Mouse (Mus musculus): Measurements from ENCODE around the gene Zfp160.
A peak's percentile ranks its signal among the peaks of the same experiment; 100 is the strongest.
"Not testable (repeated sequence)": the region's sequence is repeated elsewhere in the genome, so short reads cannot be mapped to it uniquely, and the experiment has no call there.

The Zfp160 gene

DNA sequence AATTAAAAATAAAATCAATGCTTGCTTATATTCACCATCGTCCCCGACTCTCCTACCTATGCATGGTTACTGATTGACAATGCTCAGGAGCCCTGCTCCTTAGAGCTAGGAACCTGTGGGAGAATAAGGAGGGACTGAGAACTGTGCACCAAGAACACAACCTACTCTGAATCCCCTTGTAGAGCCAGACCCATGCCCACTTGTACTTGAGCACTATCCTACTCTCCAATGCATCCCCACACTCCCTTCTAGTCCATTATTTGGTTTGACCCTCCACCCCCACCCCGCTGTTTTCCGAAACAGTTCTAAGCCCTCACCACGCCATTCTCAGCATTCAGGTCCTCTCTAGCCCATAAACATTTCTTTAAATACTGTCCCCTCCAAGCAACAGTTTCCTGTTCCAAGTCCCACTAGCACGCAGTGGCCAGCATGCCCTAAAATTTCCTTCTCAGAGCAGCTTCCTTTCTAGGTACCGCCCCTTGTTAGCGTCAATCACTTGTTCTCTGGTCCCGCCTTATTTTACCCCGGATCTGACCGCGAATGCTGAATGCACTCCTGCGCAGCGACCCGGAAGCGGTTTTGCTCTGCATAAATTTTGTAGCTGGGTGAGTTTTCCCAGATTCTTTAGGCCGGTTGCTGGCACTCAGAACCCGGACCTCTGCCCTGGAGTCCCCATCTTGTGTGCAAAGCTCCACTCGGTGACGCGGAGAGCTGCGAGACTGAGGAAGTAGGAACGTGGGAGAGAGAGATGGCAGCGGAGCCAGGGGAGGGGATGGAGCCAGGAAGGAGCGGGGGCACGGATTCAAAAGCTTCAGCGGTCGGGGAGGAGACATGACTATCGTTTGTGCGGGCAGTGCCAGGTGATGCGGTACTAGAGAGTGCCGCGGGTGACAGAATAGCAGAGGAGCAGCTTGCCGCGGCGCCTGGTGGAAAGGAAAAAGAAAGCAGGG, at the start of gene Zfp160:
Gene Zfp160 (plus strand): TSS at position 522 of the 950 bp plus-strand sequence.
- peak; percentile 73 to 77 for DNase-seq (ENCODE audit: low spot score in 2 of 2)

- DNase-seq (ENCODE audit: low spot score in 2 of 2) = no peak
Measured at GRCm38 (mm10) chr17:20960386-20960785, 48.3 kb upstream of the Zfp160 start.

- no peak for DNase-seq (ENCODE audit: low spot score in 2 of 2)
Measured at GRCm38 (mm10) chr17:20965421-20965820, 43.3 kb upstream of the Zfp160 start.

DNA sequence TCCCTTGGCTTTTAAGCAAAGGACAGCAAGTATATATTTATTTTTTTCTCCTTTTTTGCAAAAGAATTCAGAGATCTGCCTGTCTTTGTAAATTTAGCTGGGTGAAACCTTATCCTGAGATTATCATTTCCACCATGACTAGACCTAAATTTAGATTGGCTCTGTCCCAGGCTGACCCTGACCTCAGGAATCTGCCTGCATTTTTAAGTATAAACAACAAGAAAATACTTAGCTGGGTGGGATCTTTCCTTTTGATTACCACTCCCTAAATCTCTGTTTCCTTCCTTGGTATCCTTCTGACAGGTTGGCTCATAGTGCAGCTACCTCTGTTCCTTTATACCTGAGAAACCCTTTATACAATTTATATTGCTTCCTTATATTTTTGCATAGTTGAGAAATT, 42.0 kb upstream of the Zfp160 start:
- no peak for DNase-seq (ENCODE audit: low spot score in 2 of 2)

GRCm38 (mm10) chr17:20993716-20994115, 15.0 kb upstream of the Zfp160 start:
- DNase-seq (ENCODE audit: low spot score in 2 of 2) = no peak

GRCm38 (mm10) chr17:20996364-20996763, 12.3 kb upstream of the Zfp160 start, which contains the start of gene Vmn1r233:
Gene Vmn1r233, minus strand, starts transcription at chr17:20996464.
- DNase-seq (ENCODE audit: low spot score in 2 of 2) = no peak

- no peak for DNase-seq (ENCODE audit: low spot score in 2 of 2)
Measured at GRCm38 (mm10) chr17:21009726-21010125, 1.0 kb downstream of the Zfp160 start.

DNA sequence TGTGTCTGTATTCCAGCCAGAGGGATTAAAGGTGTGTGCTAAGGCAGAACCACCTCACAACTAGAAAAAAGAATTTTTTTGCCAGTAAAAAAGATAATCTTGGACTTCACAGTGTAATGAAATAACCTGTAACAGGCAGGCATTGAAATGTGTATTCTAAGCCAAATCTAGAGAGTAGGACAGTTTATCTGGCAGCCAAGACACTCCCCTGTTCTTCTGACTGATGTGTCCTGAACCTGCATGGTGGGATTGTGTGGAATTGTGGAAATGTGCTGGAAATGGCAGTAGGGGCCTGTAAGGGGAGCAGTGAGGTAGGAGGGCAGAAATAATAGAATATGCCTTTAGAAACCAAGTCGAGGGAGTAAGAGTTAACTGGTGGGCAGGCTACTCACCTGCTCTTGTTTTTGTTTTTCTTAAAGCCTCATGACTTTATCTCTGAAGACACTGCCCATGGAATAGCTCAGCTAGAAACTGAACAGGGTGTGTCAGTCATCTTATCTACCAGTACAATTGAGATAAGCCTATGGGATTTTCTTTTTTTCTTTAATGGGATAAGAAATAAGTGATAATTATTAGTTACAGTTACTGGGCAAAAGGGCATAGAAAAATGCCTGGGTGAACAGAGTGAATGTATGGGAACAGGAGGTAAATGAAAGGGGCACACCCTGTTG, 9.8 kb downstream of the Zfp160 start:
- DNase-seq (ENCODE audit: low spot score in 2 of 2) = no peak

DNA sequence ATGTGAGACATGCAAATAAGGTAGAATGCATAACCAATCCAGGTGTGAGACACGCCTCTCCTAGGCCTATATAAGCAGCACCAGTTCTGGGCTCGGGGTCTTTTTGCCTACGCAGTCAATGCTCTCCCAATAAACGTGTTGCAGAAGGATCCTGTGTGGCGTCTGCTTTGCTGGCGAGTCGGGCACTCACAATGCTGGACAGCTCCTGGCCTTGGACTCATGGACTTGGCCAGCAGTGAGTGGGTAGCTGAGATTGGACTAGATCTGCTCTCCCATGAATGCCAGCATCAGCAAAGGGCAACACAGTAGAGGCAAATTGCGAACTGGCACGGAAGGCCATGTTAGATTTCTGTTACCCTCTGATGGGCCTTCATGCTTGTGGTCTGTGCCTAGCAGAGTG, 39.3 kb downstream of the Zfp160 start:
- not testable (repeated sequence) for DNase-seq (ENCODE audit: low spot score in 2 of 2)

- no peak for DNase-seq (ENCODE audit: low spot score in 2 of 2)
Measured at GRCm38 (mm10) chr17:21050901-21051300, 42.2 kb downstream of the Zfp160 start.

- DNase-seq (ENCODE audit: low spot score in 2 of 2) = not testable (repeated sequence)
Measured at GRCm38 (mm10) chr17:21051341-21051740, 42.6 kb downstream of the Zfp160 start.

DNA sequence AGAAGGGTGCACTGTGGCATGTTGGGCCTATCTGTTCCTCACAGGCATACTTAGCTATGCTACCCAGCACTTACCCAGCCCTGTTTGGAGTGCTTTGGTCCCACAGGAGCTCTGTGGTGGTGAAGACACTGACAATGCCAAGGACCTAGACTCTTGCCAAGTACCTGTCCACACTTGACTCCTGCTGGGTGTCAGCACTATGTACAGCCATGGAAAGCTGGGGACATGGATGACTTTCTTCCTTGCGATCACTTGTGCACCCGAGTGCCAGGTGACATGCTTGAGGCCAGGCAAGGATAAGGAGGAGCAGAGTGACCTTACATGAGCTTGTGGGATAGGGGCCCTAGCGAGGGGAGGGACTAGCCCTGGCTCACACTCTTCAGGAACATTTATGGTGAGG, 43.2 kb downstream of the Zfp160 start:
- not testable (repeated sequence) for DNase-seq (ENCODE audit: low spot score in 2 of 2)

DNA sequence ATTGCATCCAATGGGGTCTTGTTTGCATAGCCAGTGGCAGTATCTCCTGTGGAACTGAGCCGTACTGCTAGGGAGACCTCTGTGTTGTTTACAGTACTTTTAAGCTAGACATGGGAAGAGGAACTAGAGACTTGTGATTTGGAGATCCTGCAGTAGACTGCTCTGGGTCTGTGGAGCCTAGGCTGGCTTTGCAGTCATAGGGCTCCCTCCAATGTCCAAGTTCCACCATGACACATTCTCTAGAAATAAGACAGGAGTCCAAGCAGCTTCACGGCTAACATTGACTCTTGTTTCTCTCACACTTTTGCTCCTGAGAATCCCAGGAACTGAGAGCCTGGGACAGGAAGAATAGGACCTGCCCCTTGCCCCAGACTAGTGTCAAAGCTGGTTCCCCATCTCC, 44.6 kb downstream of the Zfp160 start:
- DNase-seq (ENCODE audit: low spot score in 2 of 2) = no peak

DNA sequence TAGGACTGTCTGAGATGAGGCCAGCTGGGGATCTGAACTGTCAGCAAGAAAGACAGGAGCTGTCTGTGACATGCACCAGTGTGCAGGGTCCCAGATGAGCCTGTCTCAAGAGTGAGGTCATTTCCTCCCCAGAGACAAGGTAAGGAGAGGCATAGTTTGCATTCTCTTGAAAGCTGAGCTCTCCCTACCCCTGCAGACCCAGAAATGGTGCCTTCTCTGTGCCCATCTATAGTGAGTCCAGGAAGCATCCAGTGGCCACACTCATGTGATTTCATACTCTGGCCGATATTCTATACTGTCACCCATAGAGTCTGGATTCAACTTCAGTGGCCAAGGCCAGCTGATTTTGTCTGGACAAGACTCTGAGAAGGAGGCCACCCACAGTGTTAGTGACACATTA, 46.4 kb downstream of the Zfp160 start:
- not testable (repeated sequence) for DNase-seq (ENCODE audit: low spot score in 2 of 2)

- no peak for DNase-seq (ENCODE audit: low spot score in 2 of 2)
Measured at GRCm38 (mm10) chr17:21065501-21065900, 56.8 kb downstream of the Zfp160 start.

- no peak for DNase-seq (ENCODE audit: low spot score in 2 of 2)
Measured at GRCm38 (mm10) chr17:21067036-21067435, 58.3 kb downstream of the Zfp160 start.

DNA sequence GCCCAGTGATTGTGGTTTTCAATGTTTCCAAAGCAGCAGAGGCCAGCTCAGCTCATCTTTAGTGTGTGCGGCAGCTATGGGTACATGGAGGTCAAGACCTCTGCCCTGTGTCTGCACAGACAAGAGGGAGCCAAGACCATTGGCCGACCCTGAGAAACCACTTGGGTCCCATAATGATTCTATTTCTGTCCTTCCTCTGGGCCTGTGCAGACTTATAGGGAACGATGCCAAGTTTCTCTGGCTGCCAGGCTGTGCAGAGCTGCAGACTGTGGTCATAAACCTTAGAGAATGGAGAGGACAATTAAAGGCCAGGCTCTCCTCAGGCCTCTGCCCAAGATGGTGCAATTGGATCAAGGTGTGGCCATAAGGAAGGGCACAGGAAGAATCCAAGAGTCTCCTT, 60.7 kb downstream of the Zfp160 start:
- not testable (repeated sequence) for DNase-seq (ENCODE audit: low spot score in 2 of 2)

- not testable (repeated sequence) for DNase-seq (ENCODE audit: low spot score in 2 of 2)
Measured at GRCm38 (mm10) chr17:21070971-21071370, 62.3 kb downstream of the Zfp160 start.

Data from thymus, postnatal 10 days (tissue).